ENCODE assay signal across 17 mouse cellular contexts in genomic region chr16:78617757-78618532, GRCm38 (mm10). TPM values are rescaled to one million over a fixed set of nuclear protein-coding genes. Genes with fewer than 3 reads are reported as not detected.
DNase-seq lines count a peak whose midpoint lies in the region; ATAC-seq lines count a peak whose summit lies in the region.
"Had no signal": no experiment of that assay in that cellular context is flagged by ENCODE, and none has a peak within 500 bp of the region (broad histone marks: within the 10 kb centered on the region; RNA-seq: fewer than 3 reads in every experiment).

No protein-coding gene starts in this region.

- intact Hi-C loops in heart, postnatal 10 days (cut with DNase I): no loop called here

- no peak overlapping the region for H3K27ac ChIP-seq in heart, embryonic 10.5 days
- no peak overlapping the region for H3K27ac ChIP-seq in lung, embryonic 16.5 days (ENCODE audit: low read length)
- H3K27ac ChIP-seq: forebrain, embryonic 10.5 days; hindbrain, embryonic 10.5 days had no signal

- H3K4me2 ChIP-seq in lung, embryonic 16.5 days (ENCODE audit: low read depth, low read length): no peak overlapping the region

- H3K27me3 ChIP-seq in heart, embryonic 10.5 days (ENCODE audit: insufficient read depth, poor library complexity, severe bottlenecking): no peaks in the 10 kb centered on the region
- no peaks in the 10 kb centered on the region for H3K27me3 ChIP-seq in lung, embryonic 16.5 days (ENCODE audit: control insufficient read depth, insufficient read depth, low read depth, low read length)
- H3K27me3 ChIP-seq: Patski had no signal

- H3K9ac ChIP-seq in lung, embryonic 16.5 days (ENCODE audit: low read length): no peak overlapping the region
- H3K9ac ChIP-seq: liver, postnatal 0 days had no signal

- peaks cover 8% of the 10 kb centered on the region for H3K4me1 ChIP-seq in heart, embryonic 10.5 days
- H3K4me1 ChIP-seq in lung, embryonic 16.5 days (replicated peaks; ENCODE audit: control insufficient read depth, insufficient read depth, low read length): no peaks in the 10 kb centered on the region
- H3K4me1 ChIP-seq: forebrain, embryonic 10.5 days; hindbrain, embryonic 10.5 days had no signal

- no peaks in the 10 kb centered on the region for H3K36me3 ChIP-seq in heart, embryonic 10.5 days
- H3K36me3 ChIP-seq in lung, embryonic 16.5 days (ENCODE audit: control insufficient read depth, insufficient read depth, low read length): no peaks in the 10 kb centered on the region
- H3K36me3 ChIP-seq: forebrain, embryonic 10.5 days; hindbrain, embryonic 10.5 days had no signal

- no peak overlapping the region for H3K4me3 ChIP-seq in heart, embryonic 10.5 days
- no peak overlapping the region for H3K4me3 ChIP-seq in lung, embryonic 16.5 days (ENCODE audit: low read length)
- H3K4me3 ChIP-seq: forebrain, embryonic 10.5 days; hindbrain, embryonic 10.5 days had no signal

- peak; percentile 60 for DNase-seq in heart, embryonic 10.5 days (ENCODE audit: low spot score)
- DNase-seq in heart, postnatal 10 days: no peak
- no peak for DNase-seq in lung, postnatal 25 days (ENCODE audit: low spot score)
- peak; percentile 80 for DNase-seq in 3T3-L1 (ENCODE audit: low read depth, low spot score)
- peak; percentile 16 to 58 for DNase-seq in adrenal gland, postnatal 36 days
- DNase-seq in layer of hippocampus, adult 18-20 months (ENCODE audit: low spot score in 2 of 2): no peak
- no peak for DNase-seq in right cerebral cortex, postnatal 10 days (ENCODE audit: low spot score in 2 of 2)
- DNase-seq: cerebellum, adult 11 months; cerebellum, postnatal 14 days; kidney, adult 8-10 months; kidney, postnatal 25 days; liver, postnatal 0 days; thymus, adult 2 months had no signal

- WGBS in heart, embryonic 10.5 days: 91% methylated on average over 11 of the region's 11 CpGs
- WGBS in lung, embryonic 16.5 days: 75% methylated on average over 11 of the region's 11 CpGs

- peak; percentile 80 for ATAC-seq in lung, embryonic 16.5 days (ENCODE audit: low read depth)
- ATAC-seq: liver, postnatal 0 days; Patski had no signal

- no peaks in the 10 kb centered on the region for H3K9me3 ChIP-seq in heart, embryonic 10.5 days
- H3K9me3 ChIP-seq in lung, embryonic 16.5 days (ENCODE audit: control insufficient read depth, low read length): no peaks in the 10 kb centered on the region
- H3K9me3 ChIP-seq: forebrain, embryonic 10.5 days; hindbrain, embryonic 10.5 days had no signal

RNA-seq across cellular contexts. Expression of gene D16Ertd472e, which starts 41.4 kb away (rescaled TPM):
- 9.1 and 13.6 TPM in 2 replicates for polyA plus RNA-seq in heart, embryonic 10.5 days (2016; fragmentation: Nextera tagmentation; extraction: Ambion mirVana)
- 1 to 10 TPM; 8.6 to 8.8 TPM for total RNA-seq in heart, postnatal 10 days (2021)
- 12.8 and 13.4 TPM in 2 replicates for polyA plus RNA-seq in lung, embryonic 16.5 days (2015; fragmentation: Nextera tagmentation; extraction: Ambion mirVana)
- total RNA-seq in adrenal gland, postnatal 36 days (2021): 10 to 100 TPM; 50.6 to 53.1 TPM
- total RNA-seq in layer of hippocampus, adult 18-20 months (2021): 10 to 100 TPM; 14.8 to 15.5 TPM

Comparison
In these comparisons a context has a peak if more than half of its experiments do, and no peak if none do; other contexts are left out.
1. DNase-seq: peak in heart, embryonic 10.5 days (single experiment), 3T3-L1 (single experiment) and adrenal gland, postnatal 36 days (2 of 2); none in heart, postnatal 10 days (0 of 2), lung, postnatal 25 days (single experiment), layer of hippocampus, adult 18-20 months (0 of 2) and right cerebral cortex, postnatal 10 days (0 of 2).